Mouse (Mus musculus): Measurements from ENCODE around the gene Lrrc4. TPM values are rescaled to one million over a fixed set of nuclear protein-coding genes. Genes with fewer than 3 reads are reported as not detected.

The Lrrc4 gene
- total RNA-seq, 2 experiments from 2014 or later = 86.3 to 97.2 TPM

GRCm38 (mm10) chr6:28629866-28630265, 201.7 kb downstream of the Lrrc4 start:
- DNase-seq (ENCODE audit: extremely low spot score in 1 of 2, low spot score in 1 of 2) = no peak

DNA sequence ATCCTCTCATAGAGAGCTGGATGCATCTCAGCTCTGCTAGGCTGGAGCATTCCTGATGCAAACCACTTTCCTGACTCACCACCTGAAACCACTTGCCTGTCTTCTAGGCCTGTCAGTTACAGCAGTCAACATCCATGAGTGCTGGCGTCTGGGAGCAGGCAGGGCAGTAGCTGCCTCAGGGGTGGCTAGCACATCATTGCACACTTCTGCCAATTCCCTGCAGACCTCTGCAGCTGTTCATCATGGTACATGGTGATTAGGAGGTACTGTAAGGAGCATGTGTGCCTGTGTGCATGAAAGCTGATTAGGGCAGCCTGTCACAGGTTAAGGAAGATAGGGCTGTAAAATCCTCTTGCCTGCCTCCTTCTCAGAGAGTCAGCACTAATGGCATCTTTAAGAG, 203.1 kb downstream of the Lrrc4 start:
- no peak for DNase-seq (ENCODE audit: extremely low spot score in 1 of 2, low spot score in 1 of 2)

DNA sequence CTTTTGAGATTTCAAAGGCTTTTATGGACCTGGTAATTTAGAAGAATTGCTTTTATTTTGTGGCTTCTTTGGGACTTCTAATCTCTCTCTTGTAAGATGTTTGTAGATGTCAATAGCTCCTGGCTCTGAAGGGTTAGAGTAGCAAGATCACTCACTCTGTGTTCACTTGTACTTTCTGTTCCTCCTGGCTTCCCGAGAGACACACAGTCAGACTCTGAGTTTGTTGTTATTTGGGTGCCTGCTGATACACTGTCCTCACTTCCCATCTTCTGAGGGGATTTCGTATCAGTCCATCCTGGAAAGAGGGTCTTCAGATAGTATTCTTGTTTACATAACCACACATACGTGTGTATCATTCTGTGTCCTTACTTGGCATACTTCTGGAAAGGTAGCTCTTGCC, 208.6 kb downstream of the Lrrc4 start:
- DNase-seq (ENCODE audit: extremely low spot score in 1 of 2, low spot score in 1 of 2) = no peak

DNA sequence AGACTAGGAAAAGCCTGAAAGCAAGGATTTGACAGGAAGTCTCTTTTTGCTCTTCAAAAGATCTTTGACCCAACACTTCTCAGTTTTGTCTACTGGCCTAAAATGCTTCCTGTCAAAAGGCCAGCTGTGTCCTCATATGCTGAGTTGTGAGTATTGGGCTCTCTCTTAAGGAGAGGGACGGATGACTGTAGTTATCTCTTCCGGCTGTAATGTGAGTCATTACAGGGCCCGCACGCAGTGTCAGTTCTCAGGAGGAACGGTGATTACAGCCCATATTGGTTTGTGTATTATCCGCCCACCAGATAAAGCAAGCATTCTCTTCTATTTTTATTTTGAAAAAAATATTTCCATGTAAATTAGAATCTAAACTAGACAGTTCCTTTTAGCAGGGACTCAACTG, 209.0 kb downstream of the Lrrc4 start:
- DNase-seq (ENCODE audit: extremely low spot score in 1 of 2, low spot score in 1 of 2) = no peak

DNA sequence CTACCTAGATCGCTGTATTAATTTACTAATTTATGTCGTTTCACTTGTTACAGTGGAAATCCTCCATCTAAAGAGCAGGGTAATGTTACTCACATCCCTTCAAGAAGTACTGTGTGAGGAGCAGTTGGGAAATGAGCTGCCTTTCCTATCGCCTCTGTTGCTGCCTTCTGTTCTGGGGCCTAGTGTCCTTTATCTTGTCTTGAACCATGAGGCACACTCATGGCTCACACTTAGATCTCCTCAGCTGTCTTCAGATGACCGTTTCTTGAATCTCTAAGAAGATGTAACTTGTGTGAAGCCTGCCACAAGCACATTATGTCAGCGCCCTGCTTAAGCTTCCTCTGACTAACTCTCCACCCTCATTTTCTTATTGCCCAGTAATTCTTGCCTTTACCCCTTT, 209.6 kb downstream of the Lrrc4 start:
- no peak for DNase-seq (ENCODE audit: extremely low spot score in 1 of 2, low spot score in 1 of 2)

DNA sequence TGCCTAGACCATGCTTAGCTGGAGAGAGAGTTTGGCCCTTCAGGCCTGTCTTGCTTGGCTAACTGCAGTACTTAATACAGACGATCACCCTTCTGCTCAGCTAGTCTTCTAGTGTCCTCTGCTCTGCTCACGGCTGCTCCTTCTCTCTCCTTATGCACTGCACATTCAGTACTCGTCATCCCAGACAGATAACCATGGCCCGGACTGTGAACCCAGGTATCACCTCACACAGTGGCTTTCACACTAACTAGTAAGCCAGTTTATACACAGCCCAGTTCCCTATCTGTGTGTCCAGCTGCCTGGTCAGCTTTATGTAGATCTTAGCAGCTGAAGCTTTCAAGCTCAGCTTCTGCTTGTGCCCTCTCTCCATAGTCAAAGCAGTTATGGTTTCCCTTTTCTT, 210.1 kb downstream of the Lrrc4 start:
- no peak for DNase-seq (ENCODE audit: extremely low spot score in 1 of 2, low spot score in 1 of 2)

- DNase-seq (ENCODE audit: extremely low spot score in 1 of 2, low spot score in 1 of 2) = peak in 1 of 2 experiments; percentile 41
Measured at GRCm38 (mm10) chr6:28618751-28619153, 212.8 kb downstream of the Lrrc4 start.

- no peak for DNase-seq (ENCODE audit: extremely low spot score in 1 of 2, low spot score in 1 of 2)
Measured at GRCm38 (mm10) chr6:28618299-28618698, 213.2 kb downstream of the Lrrc4 start.

GRCm38 (mm10) chr6:28615966-28616365, 215.6 kb downstream of the Lrrc4 start:
- DNase-seq (ENCODE audit: extremely low spot score in 1 of 2, low spot score in 1 of 2) = no peak

GRCm38 (mm10) chr6:28615408-28615807, 216.1 kb downstream of the Lrrc4 start:
- no peak for DNase-seq (ENCODE audit: extremely low spot score in 1 of 2, low spot score in 1 of 2)

GRCm38 (mm10) chr6:28614856-28615255, 216.7 kb downstream of the Lrrc4 start:
- no peak for DNase-seq (ENCODE audit: extremely low spot score in 1 of 2, low spot score in 1 of 2)

- no peak for DNase-seq (ENCODE audit: extremely low spot score in 1 of 2, low spot score in 1 of 2)
Measured at GRCm38 (mm10) chr6:28613441-28613840, 218.1 kb downstream of the Lrrc4 start.

Other genes with a start within 250 kb of the Lrrc4 start
- not detected for gene Lep, start 228.5 kb upstream of the Lrrc4 start, total RNA-seq (2021)